Comparison of ENCODE assay signal across 9 mouse cellular contexts in genomic region chr5:114052246-114052761, GRCm38 (mm10). TPM values are rescaled to one million over a fixed set of nuclear protein-coding genes. Genes with fewer than 3 reads are reported as not detected.
DNase-seq lines count a peak whose midpoint lies in the region; ATAC-seq and TF ChIP-seq lines count a peak whose summit lies in the region.
"Had no signal": no experiment of that assay in that cellular context is flagged by ENCODE, and none has a peak within 500 bp of the region (broad histone marks: within the 10 kb centered on the region; RNA-seq: fewer than 3 reads in every experiment).

No protein-coding gene starts in this region.

- H3K27me3 ChIP-seq in Patski = no peaks in the 10 kb centered on the region
- H3K27me3 ChIP-seq in intestine, embryonic 16.5 days (replicated peaks; ENCODE audit: control insufficient read depth, insufficient read depth, low read length) = no peaks in the 10 kb centered on the region
- no peaks in the 10 kb centered on the region for H3K27me3 ChIP-seq in liver, embryonic 11.5 days (replicated peaks; ENCODE audit: control insufficient read depth, insufficient read depth, low read length)
- no peaks in the 10 kb centered on the region for H3K27me3 ChIP-seq in testis, adult 2 months (ENCODE audit: control insufficient read depth, insufficient read depth, low read length)

- H3K36me3 ChIP-seq in intestine, embryonic 16.5 days (ENCODE audit: control insufficient read depth, insufficient read depth, low read length) = no peaks in the 10 kb centered on the region
- no peaks in the 10 kb centered on the region for H3K36me3 ChIP-seq in liver, embryonic 11.5 days (ENCODE audit: control insufficient read depth, insufficient read depth, low read length)
- no peaks in the 10 kb centered on the region for H3K36me3 ChIP-seq in testis, adult 2 months (ENCODE audit: control insufficient read depth, insufficient read depth, low read length)

- ATAC-seq in Patski = peak; percentile 31
- ATAC-seq in intestine, embryonic 16.5 days = peak; percentile 56; the same call in 1 of the 2 replicates
- no peak for ATAC-seq in liver, embryonic 11.5 days (replicated peaks; ENCODE audit: low FRiP score)

- DNase-seq in 3134 (ENCODE audit: extremely low read depth, insufficient read length, low spot score) = peak; percentile 60
- peak; percentile 56 for DNase-seq in Patski (ENCODE audit: low read depth, low spot score)
- peak; percentile 79 to 86 for DNase-seq in cerebellum, postnatal 10 days
- peak; percentile 71 to 78 for DNase-seq in gastrocnemius, postnatal 4 days (ENCODE audit: low spot score in 2 of 2)
- DNase-seq in liver, embryonic 11.5 days (ENCODE audit: low spot score) = peak; percentile 67
- peak; percentile 82 for DNase-seq in neural tube, embryonic 10.5 days (ENCODE audit: extremely low spot score, low spot score)

- 24% methylated on average over 9 of the region's 9 CpGs for WGBS in intestine, embryonic 16.5 days
- WGBS in liver, embryonic 11.5 days = 31% methylated on average over 9 of the region's 9 CpGs

- H3K4me3 ChIP-seq in intestine, embryonic 16.5 days (ENCODE audit: low read length) = no peak overlapping the region
- no peak overlapping the region for H3K4me3 ChIP-seq in liver, embryonic 11.5 days (ENCODE audit: low read depth, low read length)
- H3K4me3 ChIP-seq in testis, adult 2 months (ENCODE audit: control insufficient read depth, low read depth, low read length) = peak overlapping the region; percentile 50; the same call in 1 of the 2 replicates

- in situ Hi-C loops in Patski (cut with MboI; ENCODE audit: low pct_unique_long_range_greater_than_20kb) = loop anchor here (5.0 kb wide), 1 partner anchor 255 kb away; no protein-coding TSS in a partner anchor

- H3K27ac ChIP-seq in intestine, embryonic 16.5 days (ENCODE audit: low read length) = 0 out of 2 replicates have a peak overlapping the region, but pooled peaks have one; percentile 11
- no peak overlapping the region for H3K27ac ChIP-seq in liver, embryonic 11.5 days (ENCODE audit: low read depth, low read length)
- H3K27ac ChIP-seq in testis, adult 2 months (ENCODE audit: control insufficient read depth, insufficient read depth, low read depth, low read length) = no peak overlapping the region

- peaks cover 3% of the 10 kb centered on the region; the same call in 1 of the 2 replicates for H3K4me1 ChIP-seq in intestine, embryonic 16.5 days (ENCODE audit: control insufficient read depth, insufficient read depth, low read length)
- no peaks in the 10 kb centered on the region for H3K4me1 ChIP-seq in liver, embryonic 11.5 days (replicated peaks; ENCODE audit: control insufficient read depth, insufficient read depth, low read length)
- H3K4me1 ChIP-seq in testis, adult 2 months (ENCODE audit: control insufficient read depth, insufficient read depth, low read length) = peaks cover 6% of the 10 kb centered on the region; the same call in 1 of the 2 replicates

- no peaks in the 10 kb centered on the region for H3K9me3 ChIP-seq in intestine, embryonic 16.5 days (ENCODE audit: control insufficient read depth, low read length)
- no peaks in the 10 kb centered on the region for H3K9me3 ChIP-seq in liver, embryonic 11.5 days (ENCODE audit: control insufficient read depth, low read length)

- TF ChIP-seq POLR2A in testis, adult 2 months (IDR thresholded peaks at IDR 0.05; ENCODE audit: control insufficient read depth, low read depth, low read length) = peak; percentile 19; the same call in 1 of the 2 replicates

- CTCF ChIA-PET in Patski (lab: Charles Lee) = interaction anchor here (0.6 to 4.1 kb wide), 22 partner anchors 8 to 257 kb away, joined by 3 to 18 read pairs (median 3); partner anchors contain the start of genes Svop, Ung and Usp30

- POLR2A ChIA-PET in Patski (lab: Charles Lee) = interaction anchor here (0.5 kb wide), 1 partner anchor 178 kb away, joined by 4 read pairs; no protein-coding TSS in a partner anchor

- no peak overlapping the region for H3K9ac ChIP-seq in intestine, embryonic 16.5 days (ENCODE audit: low read depth, low read length)
- H3K9ac ChIP-seq in liver, embryonic 11.5 days (ENCODE audit: low read depth, low read length) = no peak overlapping the region

- peak overlapping the region; percentile 39 for H3K4me2 ChIP-seq in intestine, embryonic 16.5 days (ENCODE audit: low read depth, low read length)
- H3K4me2 ChIP-seq in liver, embryonic 11.5 days = 0 out of 2 replicates have a peak overlapping the region, but pooled peaks have one; percentile 8

- TF ChIP-seq CTCF in Patski (IDR thresholded peaks at IDR 0.05) = peak; percentile 96
- TF ChIP-seq CTCF in testis, adult 2 months (IDR thresholded peaks at IDR 0.05; ENCODE audit: control insufficient read depth, insufficient read depth, insufficient replicate concordance, low read depth, low read length) = peak; percentile 96

RNA-seq across cellular contexts. Expression of gene Usp30, which starts 13.0 kb away (rescaled TPM):
- polyA plus RNA-seq in Patski (2021) = 36.2 TPM
- 10 to 100 TPM; 12.9 to 13.6 TPM for total RNA-seq in gastrocnemius, postnatal 4 days (2021)
- polyA plus RNA-seq in intestine, embryonic 16.5 days (2015; fragmentation: Nextera tagmentation; extraction: Ambion mirVana) = 9.1 and 9.3 TPM in 2 replicates
- 6.5 and 8.5 TPM in 2 replicates for polyA plus RNA-seq in liver, embryonic 11.5 days (2014; fragmentation: Nextera tagmentation; extraction: Ambion mirVana)
- polyA plus RNA-seq in testis, adult 2 months (2012; rRNA removed) = 71.5 and 85.1 TPM in 2 replicates

RNA-seq across cellular contexts. Expression of gene Svop, which starts 39.1 kb away (rescaled TPM):
- polyA plus RNA-seq in Patski (2021) = 0.06 TPM
- total RNA-seq in gastrocnemius, postnatal 4 days (2021) = not detected
- polyA plus RNA-seq in intestine, embryonic 16.5 days (2015; fragmentation: Nextera tagmentation; extraction: Ambion mirVana) = 1.7 and 2.0 TPM in 2 replicates
- not detected in 2 replicates for polyA plus RNA-seq in liver, embryonic 11.5 days (2014; fragmentation: Nextera tagmentation; extraction: Ambion mirVana)
- 21.9 and 27.0 TPM in 2 replicates for polyA plus RNA-seq in testis, adult 2 months (2012; rRNA removed)
- total RNA-seq: hematopoietic stem cell, adult 5-6 weeks had no signal

RNA-seq across cellular contexts. Expression of gene Dao, which starts 48.8 kb away (rescaled TPM):
- polyA plus RNA-seq in Patski (2021) = 0.18 TPM
- not detected for total RNA-seq in gastrocnemius, postnatal 4 days (2021)
- 31.0 and 32.5 TPM in 2 replicates for polyA plus RNA-seq in intestine, embryonic 16.5 days (2015; fragmentation: Nextera tagmentation; extraction: Ambion mirVana)
- 0.23 TPM in 1 of 2 replicates, not detected in the other for polyA plus RNA-seq in liver, embryonic 11.5 days (2014; fragmentation: Nextera tagmentation; extraction: Ambion mirVana)
- polyA plus RNA-seq in testis, adult 2 months (2012; rRNA removed) = 0.06 and 0.40 TPM in 2 replicates
- total RNA-seq: hematopoietic stem cell, adult 5-6 weeks had no signal

RNA-seq across cellular contexts. Expression of gene Ssh1, which starts 58.6 kb away (rescaled TPM):
- 17.5 TPM for polyA plus RNA-seq in Patski (2021)
- 10 to 100 TPM; 20.2 to 21.1 TPM for total RNA-seq in gastrocnemius, postnatal 4 days (2021)
- 7.1 and 7.8 TPM in 2 replicates for polyA plus RNA-seq in intestine, embryonic 16.5 days (2015; fragmentation: Nextera tagmentation; extraction: Ambion mirVana)
- 16.2 and 17.8 TPM in 2 replicates for polyA plus RNA-seq in liver, embryonic 11.5 days (2014; fragmentation: Nextera tagmentation; extraction: Ambion mirVana)
- 4.1 and 5.0 TPM in 2 replicates for polyA plus RNA-seq in testis, adult 2 months (2012; rRNA removed)

Comparison
In these comparisons a context has a peak if more than half of its experiments do, and no peak if none do; other contexts are left out.
1. RNA of gene Dao, which starts 48.8 kb away (polyA plus RNA-seq): 31.0 to 32.5 TPM in intestine, embryonic 16.5 days; 0.18 TPM in Patski (single experiment), 0.23 TPM in liver, embryonic 11.5 days and 0.06 to 0.40 TPM in testis, adult 2 months; every median in the first group is over 10 times any median in the second.
2. Peak in every context shown above with its lines, with median percentiles within 50 percentile points of each other: DNase-seq.